Mouse (Mus musculus) CH12.LX (cell line): ENCODE measurements at regions not wholly inside any gene's neighbourhood (a gene's known extent, or its start where the extent isn't known, plus 50 kb on each side); places are given as distances from the start of the nearest gene placed in this dataset.

Source experiments
- CTCF ChIP-seq, 2 experiments: IDR thresholded peaks in 1 of 2; conservative IDR thresholded peaks in 1 of 2; 2 replicates each; pipeline ENCODE4 v1.5.1; 2011 to 2012; ENCODE audit warnings: low read depth in 2 of 2, low read length in 2 of 2, improper control_type of control experiment in 1 of 2, inconsistent platforms in 1 of 2, mild to moderate bottlenecking in 1 of 2, moderate library complexity in 1 of 2
- EP300 ChIP-seq: IDR thresholded peaks from 2 replicates; pipeline ENCODE4 v1.6.1; 2011; ENCODE audit warnings: low read length, improper control_type of control experiment
- MAX ChIP-seq: IDR thresholded peaks from 2 replicates; pipeline ENCODE4 v1.6.1; 2011; ENCODE audit warnings: low read length, improper control_type of control experiment
- MYC ChIP-seq: IDR thresholded peaks from 2 replicates; pipeline ENCODE4 v1.6.1; 2011; ENCODE audit warnings: low read depth, mild to moderate bottlenecking, improper control_type of control experiment, low read length
- NRF1 ChIP-seq: IDR thresholded peaks from 2 replicates; pipeline ENCODE4 v1.6.1; 2014; ENCODE audit warnings: low read depth, mild to moderate bottlenecking, inconsistent platforms, low read length, improper control_type of control experiment, moderate library complexity
- POLR2A ChIP-seq: IDR thresholded peaks from 2 replicates; pipeline ENCODE4 v1.6.1; 2011; ENCODE audit warnings: low read depth, mild to moderate bottlenecking, improper control_type of control experiment, low read length
- POLR2AphosphoS2 ChIP-seq: IDR thresholded peaks from 2 replicates; pipeline ENCODE4 v1.6.1; 2011; ENCODE audit warnings: low read depth, low read length, improper control_type of control experiment
- TCF12 ChIP-seq: IDR thresholded peaks from 2 replicates; pipeline ENCODE4 v1.6.1; 2014; ENCODE audit warnings: low read depth, mild to moderate bottlenecking, inconsistent platforms, low read length, improper control_type of control experiment
- UBTF ChIP-seq: IDR thresholded peaks from 2 replicates; pipeline ENCODE4 v1.6.1; 2012; ENCODE audit warnings: low read depth, mild to moderate bottlenecking, inconsistent platforms, low read length, improper control_type of control experiment, moderate library complexity
- ZMIZ1 ChIP-seq: IDR thresholded peaks from 2 replicates; pipeline ENCODE4 v1.6.1; 2012; ENCODE audit warnings: low read depth, mild to moderate bottlenecking, inconsistent platforms, low read length, improper control_type of control experiment

DNA sequence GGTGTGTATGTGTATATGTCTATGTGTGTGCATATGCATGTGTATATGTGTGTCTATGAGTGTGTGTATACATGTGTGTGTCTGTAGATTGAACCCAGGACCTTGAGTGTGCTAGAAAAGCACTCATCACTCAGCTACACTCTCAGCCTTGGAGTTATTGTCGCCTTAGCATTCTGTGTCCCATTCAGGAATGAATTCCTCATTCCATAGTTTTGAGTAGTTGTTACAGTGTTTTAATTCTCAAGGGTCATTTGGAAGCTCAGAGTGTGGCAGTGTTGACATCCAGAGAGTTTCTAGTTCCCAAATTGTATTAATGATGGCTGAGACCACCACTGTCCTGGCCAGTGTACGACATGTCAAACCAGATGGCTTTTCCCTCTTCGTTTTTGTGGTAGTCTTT, 53.4 kb upstream of the Gm9887 start:
- TF ChIP-seq UBTF (no peak), MYC (no peak), MAX (no peak), ZMIZ1 (no peak), TCF12 (no peak), POLR2A (no peak), CTCF (conservative IDR thresholded peaks at IDR 0.05 in 1 of 2, IDR thresholded peaks at IDR 0.05 in 1 of 2; ENCODE audit: low read depth in 2 of 2, low read length in 2 of 2) (no peak), POLR2AphosphoS2 (no peak), NRF1 (no peak), EP300 (no peak)
